Mouse (Mus musculus) cerebellum, postnatal 10 days (tissue): ENCODE measurements around the gene Rbm24.
A peak's percentile ranks its signal among the peaks of the same experiment; 100 is the strongest.

Experiments
- DNase-seq, 2 experiments: peaks; one replicate each; pipeline ENCODE4 v3.0.0; 2021; ENCODE audit warnings: mixed read lengths in 2 of 2

Rbm24 gene

DNA sequence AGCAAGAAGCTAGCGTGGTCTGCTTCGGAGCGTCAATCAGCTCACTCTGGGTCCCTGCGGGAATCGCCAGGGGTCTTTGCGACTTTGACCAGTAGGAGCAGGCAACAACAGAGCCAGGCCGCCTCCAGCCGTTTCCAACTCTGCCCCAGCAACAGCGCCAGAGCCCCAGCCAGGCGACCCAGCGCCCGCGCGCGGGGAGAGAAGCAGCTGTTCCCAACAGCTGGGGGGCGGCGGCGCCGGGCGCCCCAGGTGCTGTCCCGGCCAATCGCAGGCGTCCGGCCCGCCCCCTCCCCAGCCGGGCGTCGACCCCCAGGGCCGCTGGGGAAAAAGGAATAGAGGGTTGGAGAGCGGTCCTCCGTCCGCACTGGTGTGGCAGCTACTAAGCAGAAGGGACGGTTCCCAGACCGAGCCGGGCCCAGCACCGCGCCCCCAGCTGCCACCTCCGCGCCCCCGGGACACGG, at the start of gene Rbm24:
Gene Rbm24 (plus strand): TSS at position 294 of the 461 bp plus-strand sequence.
- peak; percentile 75 to 77 for DNase-seq

DNA sequence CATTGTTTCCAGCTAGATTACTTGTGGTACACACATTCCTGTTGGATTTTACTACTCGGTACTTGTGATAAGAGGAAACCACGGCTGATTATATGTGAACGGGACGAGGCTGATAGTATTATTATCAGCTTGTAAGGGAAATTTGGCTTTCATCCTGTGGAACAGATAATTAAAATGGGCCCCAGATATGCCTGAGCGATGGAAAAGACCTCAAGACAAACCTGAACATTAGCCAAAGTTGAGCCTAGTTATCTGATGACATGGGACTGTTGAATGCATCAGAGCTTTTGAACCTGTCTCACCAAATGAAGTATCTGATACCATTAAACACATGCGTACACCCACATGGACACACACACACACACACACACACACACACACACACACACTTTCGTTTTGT, 45.4 kb upstream of the Rbm24 start:
- no peak for DNase-seq

DNA sequence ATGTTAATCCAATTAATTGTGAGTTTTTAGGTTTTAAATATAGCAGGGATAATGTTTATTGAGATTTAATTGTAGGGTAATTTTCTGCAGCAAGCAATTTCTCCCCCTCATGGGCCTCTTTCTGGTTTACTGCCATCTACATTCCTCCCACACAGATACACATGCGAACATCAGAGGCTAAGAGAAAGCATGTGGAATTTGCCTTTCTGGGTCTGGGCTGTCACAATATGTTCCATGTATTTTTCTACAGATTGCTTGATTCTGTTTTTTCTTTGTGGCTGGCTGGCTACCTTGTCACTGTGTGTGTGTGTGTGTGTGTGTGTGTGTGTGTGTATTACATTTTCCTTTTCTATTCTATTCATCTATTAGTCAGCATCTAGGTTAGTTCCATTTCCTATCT, 42.9 kb upstream of the Rbm24 start:
- DNase-seq = no peak

DNA sequence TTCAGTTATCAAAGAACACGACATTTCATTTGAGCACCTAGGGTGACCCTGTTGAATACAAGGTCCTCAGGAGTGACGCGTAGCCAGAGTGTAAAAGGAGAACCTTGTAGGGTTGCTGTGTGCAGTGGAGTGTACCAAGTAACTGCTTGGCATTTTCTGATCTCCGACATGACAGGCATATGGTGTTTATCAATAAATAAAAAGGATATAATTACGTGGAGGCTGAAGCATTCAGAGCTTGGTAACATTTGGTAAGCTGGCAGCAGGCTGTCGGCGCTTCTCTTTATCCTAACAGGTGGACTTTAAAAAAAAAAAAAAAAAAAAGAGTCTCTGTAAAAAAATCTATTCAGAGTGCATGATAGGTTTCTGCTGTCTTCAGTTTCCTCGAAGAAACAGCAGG, 30.8 kb upstream of the Rbm24 start:
- DNase-seq = no peak

DNA sequence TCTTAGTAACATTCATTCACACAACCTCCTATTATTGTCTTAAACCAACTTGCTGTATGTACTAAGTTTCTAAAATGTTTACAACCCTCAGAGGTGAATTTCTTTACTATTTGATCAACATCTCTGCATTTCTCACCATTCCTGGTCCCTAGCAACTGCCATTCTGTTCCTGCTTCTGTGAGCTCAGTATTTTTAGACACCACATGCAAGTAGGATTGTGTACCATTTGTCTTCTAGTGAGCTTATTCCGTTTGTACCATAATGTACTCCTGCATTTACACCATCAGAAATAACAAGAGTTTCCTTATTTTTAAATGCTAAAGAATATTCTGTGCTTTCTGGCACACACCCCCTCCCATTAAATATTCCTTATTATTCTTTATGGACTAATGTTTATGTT, 26.6 kb upstream of the Rbm24 start:
- DNase-seq = no peak

DNA sequence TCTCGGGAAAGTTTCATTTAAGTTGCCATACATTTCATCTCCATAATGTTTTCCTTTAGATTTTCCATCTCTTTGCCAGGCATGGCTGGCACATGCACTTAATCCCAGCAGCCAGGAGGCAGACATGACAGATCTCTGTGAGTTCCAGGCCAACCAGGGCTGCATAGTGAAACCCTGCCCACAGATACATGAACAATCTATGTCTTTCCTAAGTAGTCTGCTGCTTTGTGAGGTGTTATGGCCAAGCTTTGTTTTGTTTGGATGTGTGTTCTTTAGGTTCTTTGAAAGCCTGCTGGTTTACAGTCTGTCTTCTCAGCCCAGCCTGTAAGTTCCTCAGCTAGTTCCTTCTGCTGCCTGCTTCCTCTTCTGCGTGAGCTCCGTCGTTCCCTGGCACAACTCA, 25.3 kb upstream of the Rbm24 start:
- DNase-seq = peak in 1 of 2 experiments; percentile 7

DNA sequence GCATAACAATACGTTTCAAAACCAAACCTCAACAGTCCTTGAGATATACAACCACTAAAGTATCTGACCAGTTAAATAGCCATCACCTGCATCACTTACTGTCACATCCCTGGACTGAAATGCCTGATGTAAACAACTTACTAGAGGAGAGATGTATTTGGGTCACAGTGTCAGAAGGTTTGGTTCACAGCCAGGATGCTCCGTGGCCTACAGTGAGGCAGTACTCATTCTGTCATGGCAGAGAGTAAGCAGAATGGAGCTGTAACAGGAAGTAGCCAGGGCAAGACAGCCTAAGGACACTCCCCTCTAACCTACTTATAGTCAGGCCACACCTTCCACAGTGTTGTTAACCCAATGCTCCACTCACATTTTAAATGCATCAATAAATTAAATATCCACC, 24.3 kb upstream of the Rbm24 start:
- peak; percentile 37 to 59 for DNase-seq

DNA sequence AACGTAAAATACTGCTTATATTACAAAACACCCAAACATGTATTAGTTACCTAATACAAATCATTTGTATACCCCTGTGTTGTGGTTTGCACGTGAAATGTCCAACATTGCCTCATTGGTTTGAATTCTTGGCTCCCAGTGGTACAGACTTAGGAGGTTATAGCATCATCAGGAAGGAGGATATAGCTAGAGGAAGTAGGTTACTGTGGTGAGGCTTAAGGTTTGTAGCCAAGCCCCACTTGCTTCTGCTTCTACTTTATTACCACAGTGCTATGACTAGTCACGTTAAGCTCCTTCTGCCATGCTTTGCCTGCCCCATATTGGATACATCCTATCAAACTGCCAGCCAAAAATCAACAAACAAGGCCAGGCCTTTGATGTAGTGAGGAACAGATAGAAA, 21.0 kb upstream of the Rbm24 start:
- no peak for DNase-seq

DNA sequence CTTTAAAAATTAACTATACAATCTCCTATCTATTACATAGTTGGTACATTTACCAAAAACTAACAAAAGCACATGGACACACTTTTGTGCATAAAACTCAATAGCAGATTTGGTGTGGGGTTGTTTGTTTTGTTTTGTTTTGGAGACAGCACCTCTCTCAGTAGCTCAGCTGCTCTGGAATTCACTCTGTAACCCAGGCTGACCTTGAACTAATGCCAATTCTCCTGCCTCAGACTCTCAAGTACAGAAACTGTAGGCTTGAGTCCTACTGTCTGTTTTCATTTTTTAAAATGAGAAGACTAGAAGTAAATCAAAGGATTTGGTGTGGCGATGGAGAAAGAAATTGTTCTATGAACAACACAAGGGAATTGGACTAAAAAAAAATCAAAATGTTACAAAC, 11.1 kb upstream of the Rbm24 start:
- no peak for DNase-seq

DNA sequence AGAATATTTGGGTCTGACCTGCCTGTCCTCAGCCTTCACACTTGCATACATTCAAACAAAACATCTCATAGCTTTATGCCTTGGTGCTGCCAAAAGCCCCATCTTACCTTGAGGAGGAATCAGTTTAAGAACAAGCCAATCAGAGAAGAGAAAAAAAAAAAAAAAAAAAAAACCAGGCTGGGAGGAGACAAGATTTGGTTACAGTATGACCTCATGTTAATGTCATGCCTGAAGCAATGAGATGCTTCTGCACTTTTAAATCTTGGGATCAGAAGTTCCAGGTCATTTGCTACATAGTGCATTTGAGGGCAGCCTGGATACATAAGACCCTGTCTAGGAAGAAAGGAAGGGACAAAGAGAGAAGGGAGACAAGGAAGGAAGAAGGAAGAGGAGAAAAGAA, 6.0 kb upstream of the Rbm24 start:
- DNase-seq = no peak

DNA sequence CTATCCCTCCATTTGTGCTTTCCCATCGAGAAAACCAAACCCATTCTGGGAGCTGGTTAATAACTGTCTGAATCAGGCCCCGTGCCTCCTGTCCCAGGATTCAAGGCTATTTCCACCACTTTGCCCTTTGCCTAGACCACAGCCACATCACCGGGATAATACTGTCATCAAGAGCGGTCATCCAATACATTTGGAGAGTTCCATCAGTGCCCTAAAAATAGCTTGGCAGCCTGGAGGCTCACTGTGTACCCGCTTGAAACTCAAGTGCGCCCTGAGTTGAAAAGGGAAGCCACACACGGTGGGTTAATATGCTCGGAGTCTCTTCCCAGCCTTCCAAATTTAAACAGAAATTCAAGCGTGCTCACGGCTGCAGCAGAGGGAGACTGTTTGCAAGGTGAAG, 4.6 kb upstream of the Rbm24 start:
- peak; percentile 29 to 32 for DNase-seq

DNA sequence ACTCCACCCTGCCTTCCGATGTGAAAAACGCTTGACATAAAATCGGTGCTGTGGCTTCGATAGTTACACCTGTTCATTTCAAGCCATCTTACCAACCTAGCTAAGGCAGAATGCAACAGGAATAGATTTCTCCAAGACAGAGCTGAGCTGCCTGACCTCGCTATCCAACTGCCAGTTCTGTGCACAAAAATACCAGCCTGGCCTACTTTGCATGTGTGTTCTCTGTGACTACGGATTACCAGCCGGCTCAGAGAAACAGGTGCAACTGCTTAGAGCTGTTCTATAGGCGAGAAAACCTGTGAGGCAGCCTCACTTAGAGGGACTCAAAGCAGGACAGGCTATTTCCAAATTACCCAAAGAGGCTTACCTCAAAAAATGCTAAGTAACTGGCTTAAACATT, 4.2 kb upstream of the Rbm24 start:
- DNase-seq = no peak

DNA sequence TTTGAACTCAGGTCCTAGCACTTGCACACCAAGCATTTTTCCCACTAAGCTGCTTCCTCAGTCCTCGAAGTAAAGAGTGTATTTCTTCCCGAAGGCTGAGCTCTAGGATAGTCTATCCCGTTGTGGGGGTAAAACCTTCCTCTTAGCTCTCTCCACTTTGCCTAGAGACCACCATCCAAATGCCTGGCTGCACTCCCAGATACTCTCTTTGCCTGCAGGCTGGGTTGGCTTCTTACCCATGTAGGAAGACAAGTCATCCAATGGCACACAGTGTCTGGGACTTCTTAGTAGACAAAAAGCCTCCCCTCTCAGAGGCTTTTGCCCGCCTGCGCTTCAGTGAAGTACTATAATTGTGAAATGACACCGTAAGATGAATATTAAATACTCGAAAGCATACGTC, 2.2 kb upstream of the Rbm24 start:
- DNase-seq = peak; percentile 51 to 63

DNA sequence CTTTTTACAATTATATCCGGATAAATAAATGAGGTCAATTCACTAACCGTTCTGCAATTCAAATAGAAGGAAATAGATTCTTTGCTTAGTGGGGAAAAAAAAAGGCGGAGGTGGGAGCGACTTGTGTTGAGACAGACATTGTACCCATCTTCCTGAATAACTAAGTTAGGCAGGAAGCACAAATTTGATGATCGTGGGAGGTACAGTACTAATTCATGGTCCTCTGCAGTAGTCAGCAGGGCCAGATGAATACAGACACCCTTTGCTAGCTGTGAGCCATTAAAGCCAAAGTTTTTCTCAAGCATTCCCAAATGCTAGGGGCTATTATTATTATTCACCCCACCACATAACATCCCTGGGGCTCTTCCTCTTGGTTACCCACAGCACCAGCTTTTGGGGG, 640 bp upstream of the Rbm24 start:
- DNase-seq = no peak

DNA sequence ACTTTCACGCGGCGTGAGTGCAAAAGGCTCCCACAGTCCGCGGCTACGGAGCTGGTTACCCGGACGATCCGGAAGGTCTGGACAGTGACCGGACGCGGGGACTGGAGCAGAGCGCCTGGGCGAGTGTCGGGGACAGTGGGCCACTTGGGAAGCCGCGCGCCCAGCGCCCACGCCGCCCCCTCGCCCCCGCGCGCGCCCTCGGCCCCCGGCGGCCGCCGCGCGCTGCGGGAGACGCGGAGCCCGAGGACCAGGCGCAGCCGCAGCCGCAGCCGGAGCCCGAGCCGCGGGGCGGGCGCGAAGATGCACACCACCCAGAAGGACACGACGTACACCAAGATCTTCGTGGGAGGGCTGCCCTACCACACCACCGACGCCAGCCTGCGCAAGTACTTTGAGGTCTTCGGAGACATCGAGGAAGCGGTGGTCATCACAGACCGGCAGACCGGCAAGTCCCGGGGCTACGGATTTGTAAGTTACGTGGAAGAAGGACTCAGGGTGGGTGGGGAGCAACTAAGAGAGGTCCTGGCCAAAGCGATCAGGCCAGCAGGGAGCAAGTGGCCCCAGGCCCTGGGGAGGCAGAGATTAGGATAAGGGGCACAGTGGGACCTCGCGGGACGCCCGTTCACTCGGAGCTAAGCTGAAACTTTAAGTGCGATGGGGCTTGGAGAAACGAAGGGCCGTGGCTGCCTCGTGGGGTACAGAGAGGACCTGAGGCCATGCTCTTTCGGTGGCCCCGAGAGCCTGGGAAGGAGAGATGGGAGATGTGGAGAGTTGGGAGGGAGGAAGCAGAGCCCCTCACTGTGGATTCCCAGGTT, 704 bp downstream of the Rbm24 start:
- peak; percentile 62 to 65 for DNase-seq

DNA sequence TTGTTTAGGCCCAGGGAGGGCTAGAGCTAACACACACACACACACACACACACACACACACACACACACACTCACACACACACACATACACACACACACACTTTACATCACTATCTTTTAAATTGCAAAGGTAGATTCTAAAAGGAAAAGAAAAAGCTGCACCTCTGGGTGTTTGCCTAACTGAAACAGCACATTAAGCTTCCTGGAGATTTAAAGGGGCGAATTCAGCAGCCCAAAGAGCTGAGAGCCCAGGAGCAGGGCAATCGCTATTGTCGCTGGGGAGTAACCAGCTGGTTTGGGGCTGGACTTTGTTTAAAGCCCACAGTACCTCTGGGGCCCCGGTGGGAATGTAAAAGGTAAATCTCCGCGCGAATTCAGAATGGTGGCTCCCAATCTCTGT, 1.4 kb downstream of the Rbm24 start:
- peak; percentile 31 to 36 for DNase-seq

DNA sequence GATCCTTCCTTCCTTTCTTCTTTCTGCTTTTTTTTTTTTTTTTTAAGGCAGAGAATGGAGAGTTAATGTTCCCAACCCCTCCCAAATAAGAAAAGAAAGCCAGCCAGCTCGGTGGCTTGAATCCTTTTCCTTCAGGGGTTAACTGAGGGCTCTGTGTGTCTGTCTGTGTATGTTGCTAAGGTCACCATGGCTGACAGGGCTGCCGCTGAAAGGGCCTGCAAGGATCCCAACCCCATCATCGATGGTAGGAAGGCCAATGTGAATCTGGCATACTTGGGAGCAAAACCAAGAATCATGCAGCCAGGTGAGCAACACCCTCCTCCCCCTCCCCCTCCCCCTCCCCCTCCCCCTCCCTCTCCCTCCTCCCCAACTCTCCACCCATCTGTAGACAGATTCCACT, 1.9 kb downstream of the Rbm24 start:
- DNase-seq = peak; percentile 20 to 31

DNA sequence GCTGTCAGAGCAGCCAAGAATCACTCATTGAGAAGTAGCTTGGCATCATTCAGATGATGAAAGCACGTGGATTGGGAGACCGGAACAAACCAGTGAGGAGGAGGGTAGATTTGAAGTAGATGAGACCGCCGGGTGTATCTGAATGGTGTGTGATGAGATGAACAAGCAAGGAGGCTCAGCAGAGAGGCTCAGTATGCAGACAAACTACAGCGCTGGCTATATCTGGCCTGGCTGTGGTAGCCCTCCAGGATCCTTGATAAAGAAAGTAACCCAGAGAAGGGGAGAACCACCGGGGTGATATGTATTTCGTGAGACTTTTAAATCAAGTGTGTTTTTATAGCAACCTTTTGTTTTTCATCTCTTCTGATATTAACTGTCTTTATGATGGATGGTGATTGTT, 5.6 kb downstream of the Rbm24 start:
- DNase-seq = no peak

DNA sequence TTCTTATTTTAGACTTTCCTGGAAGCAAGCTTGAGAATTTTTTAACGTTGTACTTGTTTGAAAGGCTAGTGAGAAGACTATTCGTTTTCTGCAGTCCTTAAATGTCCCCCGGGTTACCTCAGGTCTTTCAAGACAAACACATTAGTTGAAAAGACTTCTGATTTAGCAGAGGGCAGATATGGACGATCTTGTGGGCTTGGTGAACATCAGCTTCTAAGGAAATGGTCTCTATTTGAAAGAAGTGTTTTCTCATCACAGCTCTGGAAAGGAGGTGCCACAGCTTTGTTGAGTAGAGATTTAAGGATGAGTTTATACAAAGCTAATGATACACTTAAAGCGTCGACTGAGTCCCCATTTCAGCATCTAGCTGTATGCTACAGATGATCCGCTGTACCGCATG, 6.1 kb downstream of the Rbm24 start:
- DNase-seq = no peak

DNA sequence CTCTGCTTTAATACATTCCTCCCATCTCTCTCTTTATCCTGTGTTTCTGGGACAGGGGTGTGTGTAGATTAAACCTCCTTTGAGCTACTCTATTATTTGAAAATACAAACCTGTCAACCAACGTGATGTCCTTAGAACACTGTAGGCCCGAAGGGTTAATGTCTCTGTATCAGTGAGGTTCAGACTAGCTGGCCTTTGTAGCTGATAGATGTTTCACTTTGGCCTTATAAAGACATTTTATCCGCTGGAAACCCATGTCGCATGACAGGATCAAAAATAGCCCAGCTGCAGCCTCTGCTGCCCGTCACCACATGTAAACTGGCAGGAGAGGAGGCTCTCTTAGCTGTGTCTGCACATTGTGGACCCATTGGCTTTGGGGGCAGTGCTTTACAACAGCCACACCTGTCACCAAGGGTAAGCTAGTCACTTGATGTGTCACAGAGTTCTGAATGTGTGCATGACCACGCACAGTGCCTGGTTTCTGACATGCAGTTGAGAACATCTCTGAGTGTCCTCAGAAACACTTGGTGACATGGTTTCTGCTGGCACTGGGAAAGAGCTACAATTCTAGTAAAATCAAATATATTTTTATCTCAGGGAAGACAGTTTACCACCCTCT, 8.5 kb downstream of the Rbm24 start:
- no peak for DNase-seq

DNA sequence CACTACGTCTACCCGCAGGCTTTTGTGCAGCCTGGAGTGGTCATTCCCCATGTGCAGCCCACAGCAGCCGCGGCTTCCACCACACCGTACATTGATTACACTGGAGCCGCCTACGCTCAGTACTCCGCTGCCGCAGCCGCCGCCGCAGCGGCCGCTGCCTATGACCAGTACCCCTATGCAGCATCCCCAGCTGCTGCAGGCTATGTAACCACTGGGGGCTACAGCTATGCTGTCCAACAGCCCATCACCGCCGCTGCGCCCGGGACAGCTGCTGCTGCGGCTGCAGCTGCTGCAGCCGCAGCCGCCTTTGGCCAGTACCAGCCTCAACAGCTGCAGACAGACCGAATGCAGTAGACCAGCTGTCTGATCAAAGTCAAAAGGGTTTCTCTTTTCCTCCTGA, 10.7 kb downstream of the Rbm24 start:
- DNase-seq = no peak

DNA sequence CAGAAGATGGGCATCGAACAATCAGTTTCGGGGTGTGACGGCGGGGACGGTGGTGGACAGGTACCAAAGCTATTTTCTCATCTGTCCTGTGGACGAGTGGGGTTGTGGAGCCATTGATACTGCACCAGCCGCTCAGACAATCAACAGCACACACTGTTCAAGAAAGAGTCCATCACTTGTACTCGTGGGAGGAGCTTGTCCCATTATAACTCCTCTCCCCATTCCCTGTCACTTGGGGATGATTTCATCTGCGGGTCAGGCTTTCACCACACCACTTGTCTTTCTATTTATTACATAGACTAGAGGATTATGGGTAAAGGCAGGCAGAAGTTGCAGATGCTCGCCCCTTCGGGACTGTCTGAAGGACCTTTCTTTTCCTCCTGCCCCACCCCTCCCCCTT, 11.6 kb downstream of the Rbm24 start:
- no peak for DNase-seq

DNA sequence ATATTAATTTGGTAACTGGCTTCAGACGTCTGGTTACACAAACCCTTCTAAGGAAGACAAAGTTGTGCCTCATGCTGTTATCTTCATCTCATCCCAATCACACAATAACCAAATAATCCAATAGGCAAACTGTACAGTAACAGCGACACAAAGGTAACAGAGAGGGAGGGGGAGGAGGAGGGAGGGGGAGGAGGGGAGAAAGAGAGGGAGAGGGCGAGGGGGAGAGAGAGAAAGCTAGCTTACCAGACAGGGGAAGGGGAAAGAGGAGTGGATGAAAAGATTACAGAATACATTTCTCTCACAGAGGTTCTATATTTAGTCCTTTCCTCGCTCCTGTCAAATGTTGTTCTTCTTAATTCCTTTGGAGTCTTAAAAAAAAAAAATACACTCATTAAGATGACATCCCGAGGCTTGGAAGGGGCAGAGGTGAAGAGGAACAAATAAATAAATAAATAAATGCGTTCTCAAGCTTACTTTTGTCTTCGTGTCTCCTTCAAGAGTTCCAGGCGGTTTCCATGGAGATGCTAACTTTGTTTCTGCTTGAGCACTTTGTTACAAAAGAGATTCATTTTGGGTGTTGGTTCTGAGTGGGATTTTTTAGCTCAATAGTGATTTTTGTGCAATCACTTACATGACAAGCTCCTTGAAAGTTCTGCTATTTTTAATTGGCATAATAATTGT, 15.8 kb downstream of the Rbm24 start:
- no peak for DNase-seq

DNA sequence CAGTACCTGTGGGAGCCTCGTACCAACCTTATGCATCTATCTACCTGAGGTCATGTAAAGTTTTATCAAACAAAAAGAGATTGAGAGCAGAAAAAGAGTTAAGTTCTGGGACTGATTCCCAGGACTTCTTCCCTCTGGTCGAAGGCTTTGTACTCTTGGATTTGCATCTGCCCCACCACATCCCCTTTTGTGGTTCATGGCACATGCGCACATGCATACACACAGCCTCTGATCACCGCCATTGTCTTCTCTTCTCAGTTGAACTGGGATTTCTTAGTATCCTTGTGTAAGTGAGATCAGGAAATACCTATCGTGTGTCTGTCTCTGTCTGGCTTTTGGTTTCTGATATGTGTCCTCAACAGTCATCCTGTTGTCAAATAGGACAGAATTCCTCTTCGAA, 20.7 kb downstream of the Rbm24 start:
- no peak for DNase-seq
